Mouse (Mus musculus): Measurements from ENCODE around the gene Gm10409.
"Not testable (repeated sequence)": the region's sequence is repeated elsewhere in the genome, so short reads cannot be mapped to it uniquely, and the experiment has no call there.

The Gm10409 gene

GRCm38 (mm10) chr14:3412314-3412713 is at the start of gene Gm10409:
Gene Gm10409, plus strand, starts transcription at chr14:3412614.
- not testable (repeated sequence) for DNase-seq (ENCODE audit: low spot score)

- not testable (repeated sequence) for DNase-seq (ENCODE audit: low spot score)
Observed at GRCm38 (mm10) chr14:3394793-3395192, 17.6 kb upstream of the Gm10409 start, which contains the start of gene Gm10413. Gene Gm10413, plus strand, starts transcription at chr14:3395093.

- DNase-seq (ENCODE audit: low spot score): not testable (repeated sequence)
Observed at GRCm38 (mm10) chr14:3427803-3428202, 15.4 kb downstream of the Gm10409 start, which contains the start of gene Gm3005. Gene Gm3005, plus strand, starts transcription at chr14:3428103.

GRCm38 (mm10) chr14:3449079-3449478 is 36.7 kb downstream of the Gm10409 start, which contains the start of gene Gm10408:
Gene Gm10408, plus strand, starts transcription at chr14:3449379.
- not testable (repeated sequence) for DNase-seq (ENCODE audit: low spot score)

Data from ovary, postnatal 14 days (tissue).